Mouse (Mus musculus) lung, embryonic 16.5 days (tissue): ENCODE measurements at regions not wholly inside any gene's neighbourhood (a gene's known extent, or its start where the extent isn't known, plus 50 kb on each side); places are given as distances from the start of the nearest gene placed in this dataset.

ENCODE experiments used
- ATAC-seq: fragments of 200-750 bp; cut with Nextera tagmentation; 2 replicates; pipeline ENCODE4 v1.8.0; 2017; ENCODE audit warnings: low read depth, mild to moderate bottlenecking, moderate library complexity
- H3K27ac ChIP-seq: fragments of 300-500 bp; sonication (generic); 2 replicates; pipeline ENCODE4 v1.5.1; 2014; ENCODE audit warnings: mild to moderate bottlenecking, control low read depth, low read length
- H3K27me3 ChIP-seq: fragments of 300-500 bp; sonication (generic); 2 replicates; pipeline ENCODE4 v1.6.1; 2014; ENCODE audit warnings: low read depth, low read length, mixed read lengths; ENCODE audit not compliant: control insufficient read depth, insufficient read depth
- H3K36me3 ChIP-seq: fragments of 300-500 bp; sonication (generic); 2 replicates; pipeline ENCODE4 v1.6.1; 2014; ENCODE audit warnings: low read length; ENCODE audit not compliant: control insufficient read depth, insufficient read depth
- H3K4me1 ChIP-seq: fragments of 300-500 bp; sonication (generic); replicated peaks from 2 replicates; pipeline ENCODE4 v1.6.1; 2014; ENCODE audit warnings: low read length, mixed read lengths; ENCODE audit not compliant: control insufficient read depth, insufficient read depth
- H3K4me2 ChIP-seq: fragments of 300-500 bp; sonication (generic); 2 replicates; pipeline ENCODE4 v1.6.1; 2014; ENCODE audit warnings: low read depth, low read length, control low read depth
- H3K4me3 ChIP-seq: fragments of 300-500 bp; sonication (generic); 2 replicates; pipeline ENCODE4 v1.5.1; 2014; ENCODE audit warnings: mild to moderate bottlenecking, low read length, control low read depth
- H3K9ac ChIP-seq: fragments of 300-500 bp; sonication (generic); 2 replicates; pipeline ENCODE4 v1.6.1; 2014; ENCODE audit warnings: low read length, control low read depth
- H3K9me3 ChIP-seq: fragments of 300-500 bp; sonication (generic); 2 replicates; pipeline ENCODE4 v1.6.1; 2016; ENCODE audit warnings: low read length; ENCODE audit not compliant: control insufficient read depth
- WGBS: fragments of 180-500 bp; shearing (Covaris S2); extraction: QIAGEN DNeasy Blood & Tissue Kit; methylation state at CpG from one replicate; pipeline ENCODE4 v1.1.7; 2014; 5-methylcytosine and 5-hydroxymethylcytosine counted together

DNA sequence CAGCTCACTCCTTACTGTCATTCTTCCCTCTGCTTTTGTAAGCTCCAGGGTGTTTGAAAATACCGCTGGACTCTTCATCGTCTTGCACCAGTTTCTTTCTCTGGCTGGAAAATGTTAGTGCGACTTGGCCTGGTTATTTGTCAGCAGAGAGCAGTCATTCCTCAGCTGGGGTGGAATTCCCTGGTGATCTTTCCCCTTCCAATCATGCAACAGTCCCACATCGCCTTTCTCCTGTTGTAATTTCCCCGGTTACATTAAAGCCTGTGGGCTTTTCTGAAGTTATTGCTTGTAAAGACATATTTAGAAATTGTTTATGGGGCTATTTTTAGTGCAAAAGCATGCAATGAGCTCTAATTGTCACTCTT lies 216.8 kb upstream of the Map3k1 start:
- Histone ChIP-seq H3K36me3 (no peaks in the 10 kb centered on the region), H3K4me1 (peaks cover 15% of the 10 kb centered on the region), H3K9ac (no peak overlapping the region), H3K9me3 (no peaks in the 10 kb centered on the region), H3K27ac (peak overlapping the region; percentile 67), H3K4me3 (no peak overlapping the region), H3K4me2 (no peak overlapping the region), H3K27me3 (no peaks in the 10 kb centered on the region)
- 58% methylated on average over 5 of the region's 5 CpGs for WGBS
- ATAC-seq, result peak; percentile 74

DNA sequence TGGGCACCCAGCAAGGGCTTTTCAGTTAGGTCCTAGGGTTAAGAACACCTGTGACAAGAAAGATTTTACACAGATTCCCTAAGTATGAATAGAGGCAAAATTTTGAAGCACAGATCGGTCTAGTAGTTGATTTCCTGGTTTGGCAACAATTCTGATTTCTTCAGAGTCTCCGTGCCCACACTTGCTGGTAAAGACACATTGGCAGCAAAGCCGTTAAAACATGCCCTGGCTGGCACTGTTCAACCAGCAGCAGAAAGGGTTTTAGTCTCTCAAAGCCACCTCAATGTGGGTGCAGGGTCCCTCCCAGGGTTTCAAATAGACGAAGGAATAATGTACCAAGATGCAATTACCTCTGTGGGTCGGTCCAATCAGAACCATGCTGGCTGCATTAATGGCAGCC lies 218.9 kb upstream of the Map3k1 start:
- Histone ChIP-seq H3K36me3 (no peaks in the 10 kb centered on the region), H3K27me3 (no peaks in the 10 kb centered on the region), H3K9ac (no peak overlapping the region), H3K27ac (no peak overlapping the region), H3K9me3 (no peaks in the 10 kb centered on the region), H3K4me1 (peaks cover 22% of the 10 kb centered on the region), H3K4me2 (no peak overlapping the region), H3K4me3 (no peak overlapping the region)
- ATAC-seq, result no peak
- 91% methylated on average over 5 of the region's 5 CpGs for WGBS

DNA sequence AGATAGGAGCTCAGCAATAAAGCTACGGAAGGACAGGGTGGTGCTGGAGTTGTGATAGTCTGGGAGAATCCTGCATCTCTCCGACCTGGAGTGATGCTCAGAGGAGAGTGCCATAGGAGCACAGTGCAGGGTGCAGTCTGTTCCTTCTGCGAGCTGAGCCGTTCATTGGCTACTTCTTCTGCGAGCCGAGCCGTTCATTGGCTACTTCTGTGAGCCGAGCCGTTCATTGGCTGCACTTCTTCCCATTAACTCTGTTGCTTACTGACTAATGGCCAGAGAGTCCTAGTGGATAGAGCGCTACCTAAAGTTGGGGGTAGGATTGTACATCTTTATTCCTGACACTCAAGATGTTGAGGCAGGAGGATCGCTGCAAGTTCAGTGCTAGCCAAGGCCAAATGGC lies 222.3 kb upstream of the Map3k1 start:
- no peaks in the 10 kb centered on the region for H3K27me3 ChIP-seq
- H3K9ac ChIP-seq, result no peak overlapping the region
- peak; percentile 52 for ATAC-seq
- H3K27ac ChIP-seq, result peak overlapping the region; percentile 86
- H3K4me1 ChIP-seq, result peaks cover 7% of the 10 kb centered on the region; the same call in 1 of the 2 replicates
- H3K9me3 ChIP-seq, result no peaks in the 10 kb centered on the region
- no peak overlapping the region for H3K4me3 ChIP-seq
- WGBS, result 72% methylated on average over 11 of the region's 11 CpGs
- no peak overlapping the region for H3K4me2 ChIP-seq
- H3K36me3 ChIP-seq, result no peaks in the 10 kb centered on the region

DNA sequence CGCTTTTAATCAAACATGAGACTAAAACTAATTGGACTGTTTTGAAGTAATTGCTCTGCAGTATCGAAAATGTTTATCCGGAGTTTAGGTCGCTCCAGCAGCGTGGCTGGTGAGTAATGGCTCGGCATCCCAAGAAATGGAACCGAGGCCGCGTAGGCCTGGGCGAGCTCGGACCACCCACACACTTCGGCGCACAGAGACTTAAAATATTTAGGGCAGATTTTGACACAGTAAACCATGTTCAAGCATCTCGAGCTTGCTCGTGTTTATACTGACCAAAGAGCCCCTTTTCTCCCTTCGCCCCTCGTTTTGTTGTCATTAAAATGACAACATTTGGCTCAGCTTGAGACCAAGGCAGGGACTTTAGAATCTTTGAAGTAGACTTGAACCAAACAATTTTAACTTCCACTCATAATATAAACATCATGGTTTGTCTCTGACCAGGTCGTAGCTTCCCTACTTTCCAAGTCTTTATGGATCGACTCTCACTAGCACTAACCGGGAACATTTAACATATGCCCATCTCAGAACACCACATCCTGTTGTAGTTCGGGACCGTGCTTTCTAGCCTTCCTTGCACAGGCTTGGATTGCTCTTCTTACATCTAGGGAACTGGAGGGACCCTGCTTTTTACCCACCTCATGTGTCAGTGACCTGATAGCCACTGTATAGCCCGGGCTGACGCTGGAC lies 223.0 kb upstream of the Map3k1 start:
- WGBS, result 51% methylated on average over 24 of the region's 24 CpGs

DNA sequence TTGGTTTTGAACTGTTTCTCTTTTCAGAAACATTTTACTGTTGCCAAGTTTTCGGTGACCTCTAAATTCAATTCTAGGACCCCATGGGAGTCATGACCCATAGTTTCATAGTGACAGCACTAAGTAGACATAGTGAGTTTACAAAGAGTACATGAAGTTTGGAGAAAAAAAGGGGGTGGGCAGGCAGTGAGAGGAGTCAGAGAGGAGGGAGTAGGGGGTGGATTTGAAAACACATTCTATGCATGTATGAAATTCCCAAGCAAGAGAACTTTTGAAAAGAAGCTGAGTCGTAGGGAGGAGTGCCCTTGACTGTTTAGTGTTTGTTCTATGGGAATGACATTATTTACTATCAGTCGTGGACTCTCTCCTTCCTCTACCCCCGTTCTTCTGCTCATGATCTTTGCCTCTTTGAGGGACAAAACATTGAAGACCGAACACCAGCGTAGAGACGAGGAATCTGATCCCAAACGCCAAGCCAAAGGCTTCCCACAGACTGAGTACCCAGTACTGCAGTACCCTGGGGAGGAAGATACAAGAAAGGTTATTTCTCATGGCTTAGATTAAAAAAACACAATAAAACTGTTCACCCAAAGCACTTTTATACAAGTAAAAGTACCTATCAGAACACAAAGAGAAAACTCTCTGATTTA lies 229.1 kb upstream of the Map3k1 start:
- no peak overlapping the region for H3K4me2 ChIP-seq
- peaks cover 10% of the 10 kb centered on the region; the same call in 1 of the 2 replicates for H3K4me1 ChIP-seq
- no peaks in the 10 kb centered on the region for H3K9me3 ChIP-seq
- WGBS, result 45% methylated on average over 8 of the region's 8 CpGs
- ATAC-seq, result peak; percentile 54
- H3K27me3 ChIP-seq, result no peaks in the 10 kb centered on the region
- H3K27ac ChIP-seq, result peak overlapping the region; percentile 15; the same call in 1 of the 2 replicates
- no peak overlapping the region for H3K9ac ChIP-seq
- no peaks in the 10 kb centered on the region for H3K36me3 ChIP-seq
- H3K4me3 ChIP-seq, result no peak overlapping the region

More for the DNA sequence above, 223.0 kb upstream of the Map3k1 start:
- Histone ChIP-seq H3K36me3 (no peaks in the 10 kb centered on the region), H3K4me1 (peaks cover 7% of the 10 kb centered on the region; the same call in 1 of the 2 replicates), H3K9ac (0 out of 2 replicates have a peak overlapping the region, but pooled peaks have one; percentile 1), H3K27me3 (no peaks in the 10 kb centered on the region), H3K9me3 (no peaks in the 10 kb centered on the region), H3K27ac (peak overlapping the region; percentile 86), H3K4me2 (no peak overlapping the region; the same call in 1 of the 2 replicates), H3K4me3 (no peak overlapping the region)
- ATAC-seq, result peak; percentile 88

DNA sequence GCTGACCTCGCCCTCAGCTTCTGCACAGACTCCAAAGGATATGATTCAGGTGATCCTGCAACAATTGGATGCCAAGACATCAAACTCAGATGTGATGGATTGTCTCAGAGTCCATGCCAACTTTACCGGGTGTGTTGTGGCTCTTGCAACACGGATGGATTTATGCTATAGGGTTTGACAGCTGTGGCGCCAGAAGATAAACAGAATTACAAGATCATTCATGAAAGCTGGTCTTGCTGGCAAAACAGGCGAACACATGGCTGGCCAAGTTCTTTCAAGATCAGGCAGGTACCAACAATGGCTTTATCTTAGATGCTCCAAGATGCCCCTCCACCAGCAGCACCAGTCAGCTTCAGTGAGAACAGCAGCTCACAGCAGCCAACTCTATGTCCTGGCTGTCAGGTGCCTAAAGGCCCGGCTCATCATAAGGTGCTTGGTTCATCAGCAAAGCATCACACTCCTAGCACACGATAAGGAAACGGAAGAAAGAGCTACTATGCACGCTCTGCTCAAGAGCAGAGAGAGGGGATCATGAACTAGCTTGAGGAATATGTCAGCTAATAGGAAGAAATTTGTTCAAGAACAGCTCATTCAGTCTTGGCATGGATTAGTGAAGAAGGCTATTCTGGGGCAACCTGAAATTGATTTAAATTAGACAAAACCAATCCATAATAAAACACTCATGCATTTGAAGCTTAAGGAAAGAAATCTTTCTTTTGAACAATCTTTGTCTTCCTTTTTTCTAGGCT lies 229.9 kb upstream of the Map3k1 start:
- H3K4me3 ChIP-seq, result no peak overlapping the region
- peak; percentile 41; the same call in 1 of the 2 replicates for ATAC-seq
- peaks cover 10% of the 10 kb centered on the region; the same call in 1 of the 2 replicates for H3K4me1 ChIP-seq
- H3K4me2 ChIP-seq, result no peak overlapping the region
- no peak overlapping the region for H3K27ac ChIP-seq
- H3K27me3 ChIP-seq, result no peaks in the 10 kb centered on the region
- H3K9me3 ChIP-seq, result no peaks in the 10 kb centered on the region
- H3K9ac ChIP-seq, result no peak overlapping the region
- 54% methylated on average over 9 of the region's 9 CpGs for WGBS
- no peaks in the 10 kb centered on the region for H3K36me3 ChIP-seq

DNA sequence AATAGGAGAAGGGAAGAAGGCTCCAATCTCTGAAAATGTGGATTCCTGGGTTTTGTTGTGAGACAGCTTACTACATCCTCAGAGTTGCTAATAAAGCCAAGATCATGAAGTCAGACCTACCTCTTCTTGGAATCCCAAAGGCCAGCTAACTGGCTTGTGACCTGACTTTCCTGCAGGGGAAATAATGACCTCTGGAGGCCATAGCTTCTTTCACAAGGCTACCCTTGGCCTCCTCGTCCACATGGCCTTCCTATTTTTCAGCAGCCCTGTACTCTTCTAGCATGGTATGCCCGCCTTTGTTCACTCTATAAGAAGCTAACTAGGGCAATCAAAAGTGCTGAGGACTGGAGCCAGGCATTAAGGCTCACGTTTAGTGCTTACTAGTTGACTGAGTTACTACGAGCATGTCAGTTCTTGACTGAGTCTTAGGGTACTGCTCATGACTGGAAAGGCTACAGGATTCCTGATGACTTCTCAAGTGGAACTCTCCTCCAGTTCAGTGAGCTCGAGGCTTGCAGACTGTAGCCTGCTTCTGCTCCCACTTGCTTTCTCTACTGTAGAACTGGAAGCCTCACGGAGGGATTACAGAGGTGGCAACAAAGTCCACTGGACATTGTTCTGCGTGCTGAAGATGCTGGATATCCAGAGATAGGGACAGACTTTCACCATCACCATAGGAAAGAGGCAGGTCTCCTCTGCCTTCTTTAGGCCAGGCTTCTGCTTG lies 230.8 kb upstream of the Map3k1 start:
- no peak for ATAC-seq
- H3K4me1 ChIP-seq, result peaks cover 10% of the 10 kb centered on the region; the same call in 1 of the 2 replicates
- H3K4me3 ChIP-seq, result no peak overlapping the region
- no peaks in the 10 kb centered on the region for H3K27me3 ChIP-seq
- no peak overlapping the region for H3K9ac ChIP-seq
- H3K36me3 ChIP-seq, result no peaks in the 10 kb centered on the region
- WGBS, result 77% methylated on average over 7 of the region's 7 CpGs
- no peak overlapping the region for H3K4me2 ChIP-seq
- no peaks in the 10 kb centered on the region for H3K9me3 ChIP-seq
- H3K27ac ChIP-seq, result no peak overlapping the region

DNA sequence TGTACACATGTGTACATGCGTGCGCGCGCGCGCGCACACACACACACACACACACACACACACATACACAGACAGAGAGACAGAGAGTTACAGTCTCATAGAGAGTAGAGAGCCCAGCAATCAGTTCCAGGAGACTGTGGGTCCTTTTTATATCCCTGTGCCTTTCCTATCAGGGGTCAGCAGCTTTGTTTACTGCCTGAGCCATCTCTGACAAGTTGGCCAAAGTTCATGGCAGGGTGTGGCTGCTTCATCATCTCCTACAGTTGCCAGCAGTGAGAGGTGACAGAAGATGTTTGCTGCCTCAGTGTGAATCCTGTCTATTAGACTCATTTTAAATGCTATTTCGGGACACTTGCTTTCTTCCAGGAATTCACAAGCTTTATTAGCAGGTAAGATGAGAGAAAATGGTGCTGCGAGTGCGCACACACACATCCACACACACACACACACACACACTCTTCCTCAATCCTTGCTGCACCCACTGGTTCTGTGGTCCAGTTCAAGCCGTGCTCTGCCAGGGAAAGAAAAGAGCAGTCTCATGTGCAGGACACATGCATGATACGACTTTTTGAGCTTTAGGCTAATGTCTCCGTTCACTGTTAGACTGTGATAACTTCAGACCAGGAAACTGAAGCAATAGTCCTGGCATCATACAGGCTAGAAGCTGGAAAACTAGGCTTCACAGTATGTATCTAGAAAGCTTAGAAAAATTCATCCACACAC lies 234.9 kb upstream of the Map3k1 start:
- Histone ChIP-seq H3K4me3 (no peak overlapping the region), H3K27ac (no peak overlapping the region), H3K27me3 (no peaks in the 10 kb centered on the region), H3K9ac (no peak overlapping the region), H3K4me2 (no peak overlapping the region), H3K36me3 (no peaks in the 10 kb centered on the region), H3K9me3 (no peaks in the 10 kb centered on the region), H3K4me1 (peaks cover 1% of the 10 kb centered on the region; the same call in 1 of the 2 replicates)
- no peak for ATAC-seq
- WGBS, result 88% methylated on average over 13 of the region's 13 CpGs
